Mouse (Mus musculus): ENCODE data around the gene Esf1.

DNA sequence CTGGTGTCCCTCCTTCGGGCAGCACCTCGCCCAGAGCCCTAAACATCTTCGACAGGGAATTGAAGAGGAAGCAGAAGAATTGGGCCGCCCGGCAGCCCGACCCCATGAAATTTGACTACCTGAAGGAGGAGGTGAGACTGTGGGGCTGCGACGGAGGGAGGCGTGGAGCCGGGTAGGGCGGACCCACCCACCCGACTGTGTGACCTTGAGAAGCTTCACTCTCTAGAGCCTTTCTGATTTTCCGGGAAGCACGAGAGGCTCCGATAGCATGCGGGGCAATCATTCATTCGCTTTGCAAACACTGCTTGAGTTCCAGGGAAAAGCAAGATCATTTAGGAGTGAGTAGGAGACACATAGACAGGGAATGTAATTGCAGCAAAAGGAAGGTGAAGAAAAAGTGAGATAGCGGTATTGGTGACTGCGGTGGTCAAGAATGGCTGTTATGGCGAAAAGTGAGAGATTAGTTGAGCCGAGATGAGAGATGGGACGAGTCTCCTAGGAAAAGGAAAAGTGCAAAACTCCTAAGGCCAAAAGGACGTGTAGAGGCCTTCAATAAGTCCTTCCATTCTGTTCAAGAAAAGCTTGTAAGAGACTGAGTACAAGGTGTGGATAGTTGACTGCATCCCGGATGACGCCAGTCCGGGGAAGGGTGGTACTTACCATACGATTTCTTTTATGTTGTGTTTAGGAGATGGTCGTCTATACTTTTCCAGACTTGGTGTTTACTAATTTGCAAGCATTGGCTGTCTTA lies 614 bp upstream of the Esf1 start:
- TF ChIP-seq POLR2A (IDR thresholded peaks at IDR 0.05; ENCODE audit: borderline replicate concordance, low read depth, low read length) (no peak), CTCF (IDR thresholded peaks at IDR 0.05; ENCODE audit: low read depth, low read length) (no peak)
